Mouse (Mus musculus) lung, adult 2 months (tissue): Measurements from ENCODE around the gene Babam2.

ENCODE experiments used
- CTCF ChIP-seq: fragments of 200-500 bp; IDR thresholded peaks from 2 replicates; pipeline ENCODE4 v1.5.1; 2011; ENCODE audit warnings: mild to moderate bottlenecking, low read length, control low read depth; ENCODE audit not compliant: insufficient read depth
- POLR2A ChIP-seq: fragments of 200-500 bp; IDR thresholded peaks from 2 replicates; pipeline ENCODE4 v1.6.1; 2011; ENCODE audit warnings: low read depth, mild to moderate bottlenecking, control low read depth, low read length, borderline replicate concordance; ENCODE audit errors: extremely low read depth

DNA sequence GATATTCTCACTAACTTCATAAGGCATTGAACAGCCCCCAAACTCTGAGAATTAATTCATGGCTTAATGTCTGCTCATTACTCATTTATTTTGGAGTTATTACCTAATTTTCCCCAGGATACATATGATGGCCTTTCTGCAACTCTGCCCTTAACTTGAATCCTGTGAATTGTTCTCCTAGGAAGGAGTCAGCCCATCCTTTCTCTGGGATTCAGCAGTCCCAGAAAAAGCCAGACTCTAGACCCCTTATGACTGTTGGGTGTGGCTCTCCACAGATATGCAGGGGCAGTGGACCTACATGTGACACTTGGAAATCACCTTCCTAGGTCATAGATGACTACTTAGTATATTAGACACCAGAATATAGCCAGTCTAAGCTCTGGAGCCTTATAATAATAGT, 226.6 kb downstream of the Babam2 start:
- TF ChIP-seq CTCF (no peak), POLR2A (no peak)
